Mouse (Mus musculus) CH12.LX (cell line): ENCODE measurements around the gene Cdh4. TPM values are rescaled to one million over a fixed set of nuclear protein-coding genes. Genes with fewer than 3 reads are reported as not detected.

ENCODE experiments used
- DNase-seq: peaks from one replicate; pipeline ENCODE4 v3.0.0-alpha.2; 2013; ENCODE audit errors: extremely low read depth
- H3K27ac ChIP-seq: 2 replicates; pipeline ENCODE4 v1.5.1; 2012; ENCODE audit warnings: low read depth, mild to moderate bottlenecking, control low read depth, moderate library complexity; ENCODE audit not compliant: insufficient read depth
- H3K27me3 ChIP-seq: replicated peaks from 2 replicates; pipeline ENCODE3; 2012; ENCODE audit warnings: inconsistent platforms
- H3K36me3 ChIP-seq, 2 experiments: replicated peaks in 1 of 2; 2 replicates each; pipeline versions ENCODE3 to v1.6.1; 2012; ENCODE audit warnings: inconsistent platforms in 1 of 2, low read length in 1 of 2, mild to moderate bottlenecking in 1 of 2, mixed read lengths in 1 of 2, moderate library complexity in 1 of 2; ENCODE audit not compliant: control insufficient read depth in 1 of 2, insufficient read depth in 1 of 2
- H3K4me1 ChIP-seq, 2 experiments: 2 replicates each; pipeline ENCODE4 v1.6.1; 2012; ENCODE audit warnings: inconsistent platforms in 1 of 2, moderate library complexity in 1 of 2; ENCODE audit not compliant: insufficient read depth in 2 of 2, control insufficient read depth in 1 of 2
- H3K4me2 ChIP-seq: 2 replicates; pipeline ENCODE4 v1.6.1; 2012; ENCODE audit warnings: low read depth, mild to moderate bottlenecking, control low read depth; ENCODE audit not compliant: poor library complexity, insufficient read depth, severe bottlenecking
- H3K4me3 ChIP-seq, 3 experiments: fragments of 150-350 bp in 1 of 3; sonication (generic) in 1 of 3; replicated peaks in 1 of 3; 2 replicates each; pipeline versions ENCODE3 to v1.5.1; 2011 to 2012; ENCODE audit warnings: low read depth in 2 of 3, low read length in 2 of 3, mild to moderate bottlenecking in 2 of 3, moderate library complexity in 2 of 3, control low read depth in 1 of 3, improper control_type of control experiment in 1 of 3, inconsistent platforms in 1 of 3, mixed read lengths in 1 of 3; ENCODE audit not compliant: poor library complexity in 1 of 3
- H3K79me2 ChIP-seq: replicated peaks from 2 replicates; pipeline ENCODE4 v1.6.1; 2012; ENCODE audit warnings: mild to moderate bottlenecking, moderate library complexity; ENCODE audit not compliant: control insufficient read depth, poor library complexity, insufficient read depth, severe bottlenecking; ENCODE audit errors: extremely low read depth
- H3K9ac ChIP-seq: 2 replicates; pipeline ENCODE4 v1.6.1; 2012; ENCODE audit warnings: low read depth, mild to moderate bottlenecking, control low read depth, moderate library complexity; ENCODE audit not compliant: insufficient read depth
- H3K9me3 ChIP-seq: replicated peaks from 2 replicates; pipeline ENCODE3; 2012; ENCODE audit warnings: low read length, inconsistent platforms, mixed read lengths
- BHLHE40 ChIP-seq: IDR thresholded peaks from 2 replicates; pipeline ENCODE4 v1.6.1; 2011; ENCODE audit warnings: mild to moderate bottlenecking, low read depth, low read length, improper control_type of control experiment
- ELF1 ChIP-seq: IDR thresholded peaks from 2 replicates; pipeline ENCODE4 v1.6.1; 2014; ENCODE audit warnings: low read depth, mild to moderate bottlenecking, inconsistent platforms, low read length, improper control_type of control experiment
- EP300 ChIP-seq: IDR thresholded peaks from 2 replicates; pipeline ENCODE4 v1.6.1; 2011; ENCODE audit warnings: low read length, improper control_type of control experiment
- GABPA ChIP-seq: IDR thresholded peaks from 2 replicates; pipeline ENCODE4 v1.6.1; 2012; ENCODE audit warnings: low read depth, low read length, improper control_type of control experiment, inconsistent platforms; ENCODE audit not compliant: insufficient replicate concordance
- HCFC1 ChIP-seq: IDR thresholded peaks from 2 replicates; pipeline ENCODE4 v1.6.1; 2012; ENCODE audit warnings: low read depth, mild to moderate bottlenecking, inconsistent platforms, low read length, improper control_type of control experiment
- JUN ChIP-seq: IDR thresholded peaks from 2 replicates; pipeline ENCODE4 v1.6.1; 2011; ENCODE audit warnings: low read depth, mild to moderate bottlenecking, low read length, improper control_type of control experiment, moderate library complexity; ENCODE audit not compliant: insufficient read depth
- JUND ChIP-seq: conservative IDR thresholded peaks from 2 replicates; pipeline ENCODE4 v1.6.1; 2011; ENCODE audit warnings: low read depth, low read length, improper control_type of control experiment
- KAT2A ChIP-seq: IDR thresholded peaks from 2 replicates; pipeline ENCODE4 v1.6.1; 2012; ENCODE audit warnings: low read length, improper control_type of control experiment, inconsistent platforms; ENCODE audit not compliant: insufficient replicate concordance
- MAFK ChIP-seq: IDR thresholded peaks from 2 replicates; pipeline ENCODE4 v1.6.1; 2011; ENCODE audit warnings: low read length, improper control_type of control experiment; ENCODE audit not compliant: insufficient replicate concordance
- MAZ ChIP-seq: IDR thresholded peaks from 2 replicates; pipeline ENCODE4 v1.6.1; 2012; ENCODE audit warnings: low read depth, mild to moderate bottlenecking, inconsistent platforms, low read length, improper control_type of control experiment, moderate library complexity
- MEF2A ChIP-seq: IDR thresholded peaks from 2 replicates; pipeline ENCODE4 v1.6.1; 2014; ENCODE audit warnings: low read depth, mild to moderate bottlenecking, inconsistent platforms, low read length, improper control_type of control experiment, borderline replicate concordance
- MXI1 ChIP-seq: IDR thresholded peaks from 2 replicates; pipeline ENCODE4 v1.6.1; 2011; ENCODE audit warnings: mild to moderate bottlenecking, low read depth, low read length, improper control_type of control experiment
- NRF1 ChIP-seq: IDR thresholded peaks from 2 replicates; pipeline ENCODE4 v1.6.1; 2014; ENCODE audit warnings: low read depth, mild to moderate bottlenecking, inconsistent platforms, low read length, improper control_type of control experiment, moderate library complexity
- PAX5 ChIP-seq: IDR thresholded peaks from 2 replicates; pipeline ENCODE4 v1.6.1; 2012; ENCODE audit warnings: low read length, inconsistent platforms, mixed read lengths
- RAD21 ChIP-seq: IDR thresholded peaks from 2 replicates; pipeline ENCODE4 v1.6.1; 2011; ENCODE audit warnings: low read depth, mild to moderate bottlenecking, low read length, improper control_type of control experiment, moderate library complexity
- RCOR1 ChIP-seq: conservative IDR thresholded peaks from 2 replicates; pipeline ENCODE4 v1.6.1; 2012; ENCODE audit warnings: low read depth, mild to moderate bottlenecking, inconsistent platforms, low read length, improper control_type of control experiment
- TBP ChIP-seq: conservative IDR thresholded peaks from 2 replicates; pipeline ENCODE4 v1.6.1; 2011; ENCODE audit warnings: low read depth, low read length, improper control_type of control experiment
- TCF12 ChIP-seq: IDR thresholded peaks from 2 replicates; pipeline ENCODE4 v1.6.1; 2014; ENCODE audit warnings: low read depth, mild to moderate bottlenecking, inconsistent platforms, low read length, improper control_type of control experiment
- UBTF ChIP-seq: IDR thresholded peaks from 2 replicates; pipeline ENCODE4 v1.6.1; 2012; ENCODE audit warnings: low read depth, mild to moderate bottlenecking, inconsistent platforms, low read length, improper control_type of control experiment, moderate library complexity
- USF1 ChIP-seq: IDR thresholded peaks from 2 replicates; pipeline ENCODE4 v1.6.1; 2014; ENCODE audit warnings: low read depth, mild to moderate bottlenecking, inconsistent platforms, low read length, improper control_type of control experiment
- ZMIZ1 ChIP-seq: IDR thresholded peaks from 2 replicates; pipeline ENCODE4 v1.6.1; 2012; ENCODE audit warnings: low read depth, mild to moderate bottlenecking, inconsistent platforms, low read length, improper control_type of control experiment
- ZNF384 ChIP-seq: IDR thresholded peaks from 2 replicates; pipeline ENCODE4 v1.6.1; 2012; ENCODE audit warnings: low read depth, low read length, improper control_type of control experiment, inconsistent platforms
- dilution Hi-C: fragments of 300-500 bp; cut with MboI; formaldehyde crosslinking; loops from 2 replicates; pipeline ENCODE4 v1.14.3; 2020; ENCODE audit warnings: low sequenced_read_pairs; ENCODE audit not compliant: extremely low pct_unique_long_range_greater_than_20kb, extremely low pct_ligation_motif_present
- in situ Hi-C: fragments of 300-500 bp; cut with MboI; formaldehyde crosslinking; loops from 3 replicates; pipeline ENCODE4 v1.14.3; 2019; ENCODE audit warnings: low sequenced_read_pairs, low pct_ligation_motif_present, low pct_unique_long_range_greater_than_20kb, mixed read lengths
- polyA plus RNA-seq: library from polyadenylated mRNA; unstranded; fragments of >175 nt; gene quantifications from 2 replicates; pipeline ENCODE4 v1.2.1, GENCODE M21; 2012; ENCODE audit warnings: low read depth; ENCODE audit not compliant: insufficient read length
- total RNA-seq, 2 experiments: library from RNA; depleted of rRNA; stranded (reverse); fragments of 300-350 nt in 1 of 2; fragments of >200 nt in 1 of 2; gene quantifications; 2 replicates each; pipeline ENCODE4 v1.2.3; 2012 to 2014

Cdh4 gene
- total and polyA plus RNA-seq, 3 experiments: not detected

DNA sequence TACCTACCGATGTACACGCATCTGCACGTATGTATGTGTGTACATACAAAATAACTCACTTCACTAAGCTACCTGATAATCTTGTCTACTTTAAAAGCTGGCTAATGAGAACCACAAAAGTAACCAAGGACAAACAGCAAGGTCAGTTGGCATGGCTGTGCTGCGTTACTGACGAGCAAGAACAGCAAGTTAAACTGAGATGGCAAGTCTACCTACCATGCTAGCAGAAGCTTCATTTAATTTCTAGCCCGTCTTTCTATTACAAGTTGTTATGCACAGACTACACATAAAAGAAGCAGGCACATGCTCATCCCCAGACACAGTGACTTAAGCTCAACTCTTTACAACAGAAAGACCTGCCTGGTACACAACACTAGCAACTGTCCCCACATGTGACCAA lies 504.3 kb downstream of the Cdh4 start:
- H3K9me3 ChIP-seq: no peaks in the 10 kb centered on the region
- H3K36me3 ChIP-seq: peaks cover 0 to 7% of the 10 kb centered on the region in 2 experiments
- H3K79me2 ChIP-seq: peaks cover 16% of the 10 kb centered on the region
- no peak overlapping the region for H3K4me2 ChIP-seq
- no peak overlapping the region for H3K9ac ChIP-seq
- H3K4me3 ChIP-seq: no peak overlapping the region
- TF ChIP-seq EP300 (no peak), MAFK (no peak), JUND (no peak), RAD21 (no peak), HCFC1 (no peak), MXI1 (no peak), TCF12 (no peak), MAZ (no peak), USF1 (no peak), ZNF384 (no peak)
- no peak for DNase-seq
- dilution Hi-C loops (no loop called here), in situ Hi-C loops (no loop called here)
- H3K27ac ChIP-seq: no peak overlapping the region
- H3K4me1 ChIP-seq: peaks cover 0 to 31% of the 10 kb centered on the region in 2 experiments; a peak in 2 of 4 replicates
- no peaks in the 10 kb centered on the region for H3K27me3 ChIP-seq

DNA sequence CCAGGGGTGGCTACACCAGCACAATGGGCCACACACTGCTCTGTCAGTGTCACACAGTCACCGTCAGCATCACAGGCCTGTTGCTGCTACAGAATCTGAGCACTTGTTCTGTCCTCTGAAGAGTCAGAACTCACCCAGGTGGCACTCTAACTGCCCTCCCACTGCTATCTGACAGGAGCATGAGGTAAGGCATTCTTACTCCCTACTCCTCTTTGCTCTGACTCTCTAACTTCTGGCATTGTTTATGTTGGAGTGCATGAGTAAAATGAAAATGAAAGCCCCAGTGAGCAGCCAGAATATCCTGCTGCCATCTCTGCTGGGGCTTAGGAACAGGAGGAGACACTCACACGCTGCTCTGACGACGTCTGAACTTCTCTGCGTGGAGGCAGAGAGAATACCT lies 505.4 kb downstream of the Cdh4 start:
- dilution Hi-C loops: no loop called here

More for the DNA sequence above, 505.4 kb downstream of the Cdh4 start:
- Histone ChIP-seq H3K4me3 (no peak overlapping the region), H3K4me2 (no peak overlapping the region), H3K9me3 (no peaks in the 10 kb centered on the region), H3K27me3 (no peaks in the 10 kb centered on the region), H3K9ac (no peak overlapping the region), H3K79me2 (peaks cover 12% of the 10 kb centered on the region), H3K27ac (no peak overlapping the region), H3K4me1 (peaks cover 0 to 38% of the 10 kb centered on the region in 2 experiments; a peak in 2 of 4 replicates), H3K36me3 (peaks cover 0 to 7% of the 10 kb centered on the region in 2 experiments)
- DNase-seq: no peak
- in situ Hi-C loops: no loop called here
- TF ChIP-seq JUND (no peak), ZMIZ1 (no peak), ELF1 (no peak), JUN (no peak), MEF2A (no peak), TBP (no peak), BHLHE40 (no peak), GABPA (no peak), RAD21 (no peak), UBTF (no peak), ZNF384 (no peak), MAFK (no peak), RCOR1 (no peak), PAX5 (no peak), USF1 (no peak), KAT2A (no peak), NRF1 (no peak)
